In the genomic region with DNA sequence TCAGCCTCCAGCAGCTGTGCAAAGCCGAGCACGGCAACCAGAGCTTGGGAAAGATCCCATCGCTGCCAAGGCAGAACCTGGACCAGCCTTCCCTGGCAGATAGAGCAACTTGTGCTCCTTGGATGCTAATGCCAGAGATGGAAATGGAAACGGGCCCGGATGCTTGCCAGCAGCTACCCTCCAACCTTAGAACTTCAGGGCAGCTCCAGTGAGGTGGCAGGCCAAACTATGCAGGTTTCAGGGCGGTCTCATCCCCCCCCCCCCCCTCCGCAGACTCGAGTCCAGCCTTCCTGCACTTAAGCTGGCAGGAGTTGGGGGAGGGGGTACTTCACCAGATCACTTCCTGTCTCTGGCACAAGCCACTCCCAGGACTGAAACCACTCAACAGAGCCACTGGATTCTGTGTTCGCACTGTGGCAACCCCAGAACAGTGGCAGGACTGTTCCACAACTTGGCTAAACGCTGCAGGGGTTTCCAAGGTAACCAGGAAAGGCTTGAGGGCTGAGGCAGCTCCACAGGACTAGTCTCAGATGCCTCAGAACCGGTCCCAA, we compare ENCODE assay signal across 10 mouse cellular contexts. TPM values are rescaled to one million over a fixed set of nuclear protein-coding genes. Genes with fewer than 3 reads are reported as not detected.
A peak's percentile ranks its signal among the peaks of the same experiment; 100 is the strongest.
DNase-seq lines count a peak whose midpoint lies in the region; ATAC-seq lines count a peak whose summit lies in the region.
"Had no signal": no experiment of that assay in that cellular context is flagged by ENCODE, and none has a peak within 500 bp of the region (broad histone marks: within the 10 kb centered on the region; RNA-seq: fewer than 3 reads in every experiment).

No protein-coding gene starts in this region.

- DNase-seq in heart, postnatal 10 days = no peak
- peak; percentile 69 for DNase-seq in cerebellum, adult 9-11 months
- peak; percentile 79 to 88 for DNase-seq in frontal cortex, adult 2 months (ENCODE audit: extremely low spot score in 1 of 2, low spot score in 1 of 2)
- peak; percentile 66 to 73 for DNase-seq in layer of hippocampus, postnatal 10 days (ENCODE audit: low spot score in 2 of 2)
- peak; percentile 47 to 57 for DNase-seq in lung, postnatal 4 days
- DNase-seq in natural killer cell, adult 2 months (ENCODE audit: low spot score in 2 of 2) = no peak
- no peak for DNase-seq in spleen, adult 12 weeks (ENCODE audit: low spot score)

- WGBS in heart, embryonic 14.5 days = 34% methylated on average over 10 of the region's 11 CpGs

- H3K36me3 ChIP-seq in heart, embryonic 14.5 days (ENCODE audit: control insufficient read depth, insufficient read depth, low read length) = no peaks in the 10 kb centered on the region

- no peaks in the 10 kb centered on the region for H3K9me3 ChIP-seq in heart, embryonic 14.5 days (ENCODE audit: control insufficient read depth, low read length)

- no peak overlapping the region for H3K9ac ChIP-seq in heart, embryonic 14.5 days (ENCODE audit: low read length)
- H3K9ac ChIP-seq: liver, embryonic 14.5 days had no signal

- no peak overlapping the region for H3K4me3 ChIP-seq in heart, embryonic 14.5 days (ENCODE audit: control insufficient read depth in 1 of 2, insufficient read depth in 1 of 2, low read depth in 1 of 2, low read length in 2 of 2)

- intact Hi-C loops in heart, postnatal 10 days (cut with DNase I) = no loop called here

- peaks cover 7% of the 10 kb centered on the region; the same call in 1 of the 2 replicates for H3K27me3 ChIP-seq in heart, embryonic 14.5 days (ENCODE audit: control insufficient read depth, insufficient read depth, low read length)

- no peak overlapping the region for H3K27ac ChIP-seq in heart, embryonic 14.5 days (replicated peaks in 1 of 2; ENCODE audit: control insufficient read depth in 1 of 2, insufficient read depth in 1 of 2, low read depth in 2 of 2, low read length in 2 of 2)
- H3K27ac ChIP-seq: liver, embryonic 14.5 days had no signal

- H3K4me2 ChIP-seq in heart, embryonic 14.5 days (ENCODE audit: low read length) = no peak overlapping the region

- peaks cover 0 to 6% of the 10 kb centered on the region in 2 experiments; a peak in 3 of 4 replicates for H3K4me1 ChIP-seq in heart, embryonic 14.5 days (ENCODE audit: control insufficient read depth in 2 of 2, insufficient read depth in 2 of 2, low read length in 2 of 2)

- ATAC-seq in heart, embryonic 14.5 days (ENCODE audit: insufficient number of reproducible peaks, insufficient read depth, low FRiP score, low read depth) = peak; percentile 4; the same call in 1 of the 2 replicates

RNA-seq across cellular contexts. Expression of a gene that starts 26.9 kb away (rescaled TPM):
- 0.31 TPM in 2 replicates for polyA plus RNA-seq in heart, embryonic 14.5 days (2014; fragmentation: Nextera tagmentation; extraction: Ambion mirVana)
- 1 to 10 TPM; 2.3 to 3.1 TPM for total RNA-seq in heart, postnatal 10 days (2021)
- 157 and 159 TPM in 2 replicates for polyA plus RNA-seq in frontal cortex, adult 2 months (2012; rRNA removed)
- total RNA-seq in layer of hippocampus, postnatal 10 days (2021) = 100 to 1,000 TPM; 205 to 206 TPM
- total RNA-seq: MEL had no signal

RNA-seq across cellular contexts. Expression of a gene that starts 33.1 kb away (rescaled TPM):
- polyA plus RNA-seq in heart, embryonic 14.5 days (2014; fragmentation: Nextera tagmentation; extraction: Ambion mirVana) = 3.2 and 3.6 TPM in 2 replicates
- total RNA-seq in heart, postnatal 10 days (2021) = 1 to 10 TPM; 1.6 to 3.2 TPM
- polyA plus RNA-seq in frontal cortex, adult 2 months (2012; rRNA removed) = 1.8 TPM in 2 replicates
- total RNA-seq in layer of hippocampus, postnatal 10 days (2021) = 1 to 10 TPM; 1.3 to 1.6 TPM
- total RNA-seq: MEL had no signal

Comparison
In these comparisons a context has a peak if more than half of its experiments do, and no peak if none do; other contexts are left out.
1. DNase-seq: peak in cerebellum, adult 9-11 months (single experiment), frontal cortex, adult 2 months (2 of 2), layer of hippocampus, postnatal 10 days (2 of 2) and lung, postnatal 4 days (2 of 2); none in heart, postnatal 10 days (0 of 2), natural killer cell, adult 2 months (0 of 2) and spleen, adult 12 weeks (single experiment).
2. RNA of a gene that starts 26.9 kb away (total RNA-seq): 205 to 206 TPM in layer of hippocampus, postnatal 10 days; 2.3 to 3.1 TPM in heart, postnatal 10 days; every median in the first group is over 10 times any median in the second.